Mouse (Mus musculus): ENCODE data around the gene Hmmr. TPM values are rescaled to one million over a fixed set of nuclear protein-coding genes. Genes with fewer than 3 reads are reported as not detected.

Hmmr gene
- total RNA-seq, 1 experiment, result 108 TPM

DNA sequence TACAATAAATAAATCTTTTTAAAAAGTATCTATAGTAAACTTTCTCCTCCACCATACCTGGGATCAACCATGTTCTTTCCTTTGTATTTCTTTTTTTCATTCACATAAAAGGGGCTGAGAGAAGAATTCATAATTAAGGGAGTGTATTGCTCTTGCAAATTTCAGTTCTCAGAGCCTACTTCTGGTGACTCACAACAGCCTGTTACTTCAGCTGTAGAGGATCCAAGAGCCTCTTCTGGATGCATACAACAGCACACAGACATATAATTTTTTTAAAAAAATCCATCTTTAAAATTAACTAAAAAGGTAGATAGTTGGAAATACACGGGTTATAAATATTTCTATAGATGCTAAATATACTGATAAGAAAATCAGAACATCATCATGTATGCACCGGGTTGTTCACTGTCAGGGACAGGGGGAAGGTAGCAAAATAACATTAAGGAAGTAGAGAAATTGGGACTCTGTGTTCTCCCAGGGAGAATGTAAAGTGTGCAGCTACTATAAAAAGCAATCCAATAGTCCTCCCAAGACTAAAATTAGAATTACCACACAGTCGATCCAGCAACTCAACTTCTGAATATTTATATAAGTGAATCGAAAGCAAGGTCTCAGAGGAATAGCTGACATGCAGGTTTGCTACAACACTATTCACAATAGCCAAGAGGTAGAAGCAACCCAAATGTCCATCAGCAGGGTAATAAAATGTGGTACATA is 58.0 kb downstream of the Hmmr start:
- in situ Hi-C loops (cut with MboI; ENCODE audit: low sequenced_read_pairs in 2 of 2, unreplicated experiment in 2 of 2), result no loop called here
- Histone ChIP-seq H3K9me3 (ENCODE audit: control insufficient read depth, insufficient read depth, low read depth, low read length) (no peaks in the 10 kb centered on the region), H3K36me3 (ENCODE audit: control insufficient read depth, insufficient read depth, low read length, poor library complexity, severe bottlenecking) (peaks cover 15% of the 10 kb centered on the region), H3K4me3 (ENCODE audit: insufficient read depth in 1 of 2, low read depth in 1 of 2, low read length in 2 of 2, poor library complexity in 1 of 2, severe bottlenecking in 1 of 2) (no peak overlapping the region), H3K9ac (ENCODE audit: insufficient read depth, low read depth, low read length, poor library complexity, severe bottlenecking) (no peak overlapping the region), H3K4me1 (ENCODE audit: control insufficient read depth in 2 of 2, insufficient read depth in 2 of 2, low read length in 2 of 2, poor library complexity in 1 of 2) (no peaks in the 10 kb centered on the region), H3K27ac (ENCODE audit: insufficient read depth, low read depth, low read length, poor library complexity, severe bottlenecking) (no peak overlapping the region)
- TF ChIP-seq CHD2 (IDR thresholded peaks at IDR 0.05; ENCODE audit: low read depth, low read length), result no peak
- no peak for TF ChIP-seq MAFK (IDR thresholded peaks at IDR 0.05; ENCODE audit: insufficient read depth, low read depth, low read length)
- no peak for TF ChIP-seq ZC3H11A (IDR thresholded peaks at IDR 0.05; ENCODE audit: borderline replicate concordance, low read depth, low read length)
- no peak for TF ChIP-seq HCFC1 (IDR thresholded peaks at IDR 0.05; ENCODE audit: borderline replicate concordance, insufficient read depth, low read length)
- no peak for TF ChIP-seq ZNF384 (IDR thresholded peaks at IDR 0.05; ENCODE audit: low read depth, low read length)
- DNase-seq (ENCODE audit: low read depth, low spot score), result no peak

Other genes with a start within 250 kb of the Hmmr start
- gene Mat2b, start 38.2 kb downstream of the Hmmr start, total RNA-seq (2012; rRNA removed), result 81.1 and 86.3 TPM in 2 replicates
- 124 and 133 TPM in 2 replicates for gene Nudcd2, start 245 bp upstream of the Hmmr start, total RNA-seq (2012; rRNA removed)
- gene Ccng1, start 21.9 kb upstream of the Hmmr start, total RNA-seq (2012; rRNA removed), result 202 and 252 TPM in 2 replicates

Measured in ES-E14 (cell line).